ENCODE assay signal across 8 mouse cellular contexts in the genomic region with DNA sequence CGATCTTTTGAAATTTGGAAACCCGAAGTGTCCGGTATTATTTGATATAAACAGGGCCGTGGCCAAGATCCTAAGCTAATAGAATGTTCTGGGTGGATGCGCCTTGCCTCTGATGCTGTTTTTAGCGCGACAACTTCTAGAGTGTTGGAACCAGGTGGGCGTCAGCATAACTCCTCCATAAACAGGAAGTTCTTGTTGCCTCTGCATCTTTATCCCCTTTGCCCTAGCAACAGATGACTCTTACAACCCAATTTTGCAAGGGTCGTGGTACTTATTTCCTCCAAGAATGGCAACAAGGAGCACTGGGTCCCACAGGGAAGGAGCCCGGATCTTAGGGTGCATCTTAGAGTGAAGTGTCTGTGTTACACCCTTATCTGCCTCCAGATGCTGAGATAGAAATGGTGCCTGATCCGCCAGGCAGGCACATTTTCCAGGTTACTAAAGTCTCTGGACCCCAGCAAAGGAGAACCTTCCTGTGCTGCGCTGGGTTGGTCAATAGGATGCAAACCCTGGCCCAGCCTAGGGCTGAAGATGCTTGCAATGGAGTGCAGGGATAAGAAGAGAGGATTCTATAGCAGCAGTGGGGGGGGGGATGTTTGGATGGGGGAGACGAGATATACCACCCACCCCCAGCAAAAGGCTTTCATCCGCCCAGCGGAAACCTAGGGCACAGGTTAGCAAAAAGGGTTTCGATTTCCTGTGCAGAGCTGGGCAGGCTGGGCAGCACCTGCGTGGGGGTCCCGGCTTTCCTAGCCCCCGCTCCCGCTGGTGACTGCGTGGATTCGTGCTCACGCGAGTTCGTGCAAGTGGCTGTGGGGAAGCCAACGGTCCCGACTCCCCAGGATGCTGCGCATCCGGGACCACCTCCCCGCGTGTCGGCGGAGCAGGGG. TPM values are rescaled to one million over a fixed set of nuclear protein-coding genes. Genes with fewer than 3 reads are reported as not detected.
DNase-seq lines count a peak whose midpoint lies in the region; ATAC-seq and TF ChIP-seq lines count a peak whose summit lies in the region.

No protein-coding gene starts in this region.

- peak overlapping the region; percentile 56 for H3K4me3 ChIP-seq in kidney, postnatal 0 days (replicated peaks; ENCODE audit: low read depth, low read length)
- H3K4me3 ChIP-seq in heart, postnatal 0 days (ENCODE audit: low read depth, low read length), result peak overlapping the region; percentile 64
- H3K4me3 ChIP-seq in stomach, postnatal 0 days (ENCODE audit: low read depth, low read length), result peak overlapping the region; percentile 55

- no peaks in the 10 kb centered on the region for H3K27me3 ChIP-seq in kidney, postnatal 0 days (ENCODE audit: insufficient read depth, low read length)
- 0 out of 2 replicates have a peak, but pooled peaks cover 14% of the 10 kb centered on the region for H3K27me3 ChIP-seq in heart, postnatal 0 days (ENCODE audit: control insufficient read depth, insufficient read depth, low read length)
- no peaks in the 10 kb centered on the region for H3K27me3 ChIP-seq in stomach, postnatal 0 days (ENCODE audit: control insufficient read depth, insufficient read depth, low read length)

- no peaks in the 10 kb centered on the region for H3K36me3 ChIP-seq in kidney, postnatal 0 days (ENCODE audit: insufficient read depth, low read length)
- no peaks in the 10 kb centered on the region for H3K36me3 ChIP-seq in heart, postnatal 0 days (replicated peaks; ENCODE audit: control insufficient read depth, insufficient read depth, low read length)
- no peaks in the 10 kb centered on the region for H3K36me3 ChIP-seq in stomach, postnatal 0 days (ENCODE audit: control insufficient read depth, insufficient read depth, low read length)

- peak; percentile 10 for DNase-seq in kidney, postnatal 0 days (ENCODE audit: low spot score)
- no peak for DNase-seq in kidney, adult 8-10 months
- DNase-seq in heart, postnatal 0 days (ENCODE audit: low spot score), result no peak
- no peak for DNase-seq in stomach, postnatal 0 days (ENCODE audit: low spot score)
- DNase-seq in c-Kit-positive CD71-positive TER-119-positive erythroid progenitor cells, embryonic 14.5 days (ENCODE audit: low spot score), result no peak
- no peak for DNase-seq in right cerebral cortex, postnatal 10 days (ENCODE audit: low spot score in 2 of 2)

- WGBS in kidney, postnatal 0 days, result 20% methylated on average over 33 of the region's 33 CpGs
- WGBS in heart, postnatal 0 days, result 21% methylated on average over 33 of the region's 33 CpGs
- WGBS in stomach, postnatal 0 days, result 18% methylated on average over 33 of the region's 33 CpGs

- no peak overlapping the region for H3K27ac ChIP-seq in kidney, postnatal 0 days
- H3K27ac ChIP-seq in heart, postnatal 0 days (ENCODE audit: low read depth), result no peak overlapping the region
- no peak overlapping the region for H3K27ac ChIP-seq in stomach, postnatal 0 days (replicated peaks)

- 0 out of 2 replicates have a peak, but pooled peaks cover 3% of the 10 kb centered on the region for H3K4me1 ChIP-seq in kidney, postnatal 0 days (replicated peaks; ENCODE audit: insufficient read depth, low read length)
- H3K4me1 ChIP-seq in heart, postnatal 0 days (ENCODE audit: control insufficient read depth, insufficient read depth), result 0 out of 2 replicates have a peak, but pooled peaks cover 6% of the 10 kb centered on the region
- H3K4me1 ChIP-seq in stomach, postnatal 0 days (replicated peaks; ENCODE audit: control insufficient read depth, insufficient read depth), result no peaks in the 10 kb centered on the region

- TF ChIP-seq EP300 in heart, postnatal 0 days (IDR thresholded peaks at IDR 0.05; ENCODE audit: low read depth), result no peak
- no peak for TF ChIP-seq EP300 in stomach, postnatal 0 days (optimal IDR thresholded peaks at IDR 0.05)

- no peak for TF ChIP-seq CTCF in kidney, postnatal 0 days (IDR thresholded peaks at IDR 0.05; ENCODE audit: low read depth)
- TF ChIP-seq CTCF in heart, postnatal 0 days (IDR thresholded peaks at IDR 0.05; ENCODE audit: low read depth), result no peak
- no peak for TF ChIP-seq CTCF in stomach, postnatal 0 days (IDR thresholded peaks at IDR 0.05; ENCODE audit: low read depth)

- peak overlapping the region; percentile 98 for H3K4me2 ChIP-seq in kidney, postnatal 0 days (ENCODE audit: low read length)
- H3K4me2 ChIP-seq in heart, postnatal 0 days (ENCODE audit: low read depth, low read length), result peak overlapping the region; percentile 93
- H3K4me2 ChIP-seq in stomach, postnatal 0 days (replicated peaks; ENCODE audit: low read depth), result peak overlapping the region; percentile 99

- ATAC-seq in kidney, postnatal 0 days (replicated peaks; ENCODE audit: low FRiP score, low read depth), result no peak; the same call in 1 of the 2 replicates
- peak; percentile 79 for ATAC-seq in activated CD4-positive, CD25-positive, alpha-beta regulatory T cell, adult 4 months
- ATAC-seq in heart, postnatal 0 days (ENCODE audit: insufficient read depth, low read depth), result 0 out of 2 replicates have a peak, but pooled peaks have one; percentile 7
- peak; percentile 33; the same call in 1 of the 2 replicates for ATAC-seq in megakaryocyte, adult 5-6 weeks (ENCODE audit: poor library complexity, severe bottlenecking)
- ATAC-seq in stomach, postnatal 0 days (ENCODE audit: low FRiP score, low TSS enrichment), result no peak; the same call in 1 of the 2 replicates

- no peaks in the 10 kb centered on the region for H3K9me3 ChIP-seq in kidney, postnatal 0 days (replicated peaks; ENCODE audit: low read length)
- H3K9me3 ChIP-seq in heart, postnatal 0 days (replicated peaks; ENCODE audit: control insufficient read depth, low read length), result 0 out of 2 replicates have a peak, but pooled peaks cover 5% of the 10 kb centered on the region
- H3K9me3 ChIP-seq in stomach, postnatal 0 days (ENCODE audit: control insufficient read depth, low read length), result no peaks in the 10 kb centered on the region

- peak overlapping the region; percentile 51 for H3K9ac ChIP-seq in kidney, postnatal 0 days (ENCODE audit: low read depth, low read length)
- peak overlapping the region; percentile 52 for H3K9ac ChIP-seq in heart, postnatal 0 days (replicated peaks; ENCODE audit: low read depth, low read length)
- peak overlapping the region; percentile 57 for H3K9ac ChIP-seq in stomach, postnatal 0 days (ENCODE audit: low read length)

RNA-seq across cellular contexts. Expression of a gene that starts 0.8 kb away (rescaled TPM):
- polyA plus RNA-seq in kidney, postnatal 0 days (2015; fragmentation: Nextera tagmentation; extraction: Ambion mirVana), result 0.63 and 0.66 TPM in 2 replicates
- 1 to 10 TPM; 3.0 to 5.2 TPM for polyA plus RNA-seq in activated CD4-positive, CD25-positive, alpha-beta regulatory T cell, adult 4 months (2017; shearing (Covaris generic))
- 0.46 TPM in 1 of 2 replicates, not detected in the other for total RNA-seq in heart, postnatal 0 days (2014; rRNA removed; ENCODE audit: low replicate concordance)
- 0.34 and 0.37 TPM in 2 replicates for polyA plus RNA-seq in heart, postnatal 0 days (2015; fragmentation: Nextera tagmentation; extraction: Ambion mirVana)
- 0.36 TPM in 1 of 2 replicates, not detected in the other for total RNA-seq in megakaryocyte, adult 5-6 weeks (2015)
- total RNA-seq in megakaryocyte, adult 5-6 weeks (2017), result not detected in 2 replicates
- polyA plus RNA-seq in stomach, postnatal 0 days (2015; fragmentation: Nextera tagmentation; extraction: Ambion mirVana), result 0.57 and 0.71 TPM in 2 replicates

Comparison
In these comparisons a context has a peak if more than half of its experiments do, and no peak if none do; other contexts are left out.
1. ATAC-seq: peak in activated CD4-positive, CD25-positive, alpha-beta regulatory T cell, adult 4 months (single experiment), heart, postnatal 0 days (single experiment) and megakaryocyte, adult 5-6 weeks (single experiment); none in kidney, postnatal 0 days (single experiment) and stomach, postnatal 0 days (single experiment).
2. Peak in every context shown above with its lines, with median percentiles within 50 percentile points of each other: H3K4me2 ChIP-seq, H3K4me3 ChIP-seq and H3K9ac ChIP-seq.